Mouse (Mus musculus) liver, postnatal 0 days (tissue): ENCODE data around the gene Prss8. TPM values are rescaled to one million over a fixed set of nuclear protein-coding genes. Genes with fewer than 3 reads are reported as not detected.
A peak's percentile ranks its signal among the peaks of the same experiment; 100 is the strongest.

Source experiments
- ATAC-seq: fragments of 200-750 bp; cut with Nextera tagmentation; 2 replicates; pipeline ENCODE4 v1.8.0; 2017; ENCODE audit warnings: mild to moderate bottlenecking, moderate library complexity
- DNase-seq: peaks from one replicate; pipeline ENCODE4 v3.0.0-alpha.2; 2016
- H3K27ac ChIP-seq: fragments of 300-500 bp; sonication (generic); 2 replicates; pipeline ENCODE4 v1.5.1; 2014; ENCODE audit warnings: antibody characterized with exemption, moderate library complexity, mild to moderate bottlenecking, low read depth
- H3K27me3 ChIP-seq: fragments of 300-500 bp; sonication (generic); 2 replicates; pipeline ENCODE4 v1.6.1; 2014; ENCODE audit warnings: low read length, control low read depth, mixed read lengths; ENCODE audit not compliant: insufficient read depth
- H3K36me3 ChIP-seq: fragments of 300-500 bp; sonication (generic); replicated peaks from 2 replicates; pipeline ENCODE4 v1.6.1; 2014; ENCODE audit warnings: mild to moderate bottlenecking, control low read depth, low read length, moderate library complexity, mixed read lengths; ENCODE audit not compliant: insufficient read depth
- H3K4me1 ChIP-seq: fragments of 300-500 bp; sonication (generic); 2 replicates; pipeline ENCODE4 v1.6.1; 2014; ENCODE audit warnings: antibody characterized with exemption, mild to moderate bottlenecking, control low read depth; ENCODE audit not compliant: insufficient read depth
- H3K4me2 ChIP-seq: fragments of 300-500 bp; sonication (generic); 2 replicates; pipeline ENCODE4 v1.6.1; 2014; ENCODE audit warnings: low read depth, mild to moderate bottlenecking, low read length, moderate library complexity, mixed read lengths
- H3K4me3 ChIP-seq: fragments of 300-500 bp; sonication (generic); 2 replicates; pipeline ENCODE4 v1.5.1; 2014; ENCODE audit warnings: low read depth, low read length
- H3K9ac ChIP-seq: fragments of 300-500 bp; sonication (generic); replicated peaks from 2 replicates; pipeline ENCODE4 v1.6.1; 2014; ENCODE audit warnings: mild to moderate bottlenecking, moderate library complexity
- H3K9me3 ChIP-seq: fragments of 300-500 bp; sonication (generic); 2 replicates; pipeline ENCODE4 v1.6.1; 2016; ENCODE audit warnings: mild to moderate bottlenecking, control low read depth, low read length, mixed read lengths
- CTCF ChIP-seq: sonication (generic); IDR thresholded peaks from 2 replicates; pipeline ENCODE4 v1.5.1; 2016; ENCODE audit warnings: antibody characterized with exemption, low read depth
- EP300 ChIP-seq: IDR thresholded peaks from 2 replicates; pipeline ENCODE4 v1.6.1; 2016; ENCODE audit warnings: antibody characterized with exemption, low read depth, mild to moderate bottlenecking
- WGBS: fragments of 180-500 bp; shearing (Covaris S2); extraction: QIAGEN DNeasy Blood & Tissue Kit; methylation state at CpG from one replicate; pipeline ENCODE4 v1.1.7; 2014; ENCODE audit not compliant: insufficient replicate concordance; 5-methylcytosine and 5-hydroxymethylcytosine counted together
- polyA plus RNA-seq: library from polyadenylated mRNA; unstranded; fragments of >200 nt; fragmentation: Nextera tagmentation; extraction: Ambion mirVana; gene quantifications from 2 replicates; pipeline ENCODE4 v1.2.1, GENCODE M21; 2015

Gene Prss8
- polyA plus RNA-seq, 1 experiment from 2014 or later, result 13.7 TPM

GRCm38 (mm10) chr7:127886551-127886950 is 43.4 kb downstream of the Prss8 start:
- Histone ChIP-seq H3K9ac (no peak overlapping the region; the same call in 1 of the 2 replicates), H3K4me1 (peaks cover 5% of the 10 kb centered on the region; the same call in 1 of the 2 replicates), H3K4me2 (no peak overlapping the region), H3K4me3 (no peak overlapping the region), H3K27ac (no peak overlapping the region), H3K27me3 (no peaks in the 10 kb centered on the region), H3K36me3 (peaks cover 62% of the 10 kb centered on the region), H3K9me3 (no peaks in the 10 kb centered on the region)
- ATAC-seq (no peak), DNase-seq (no peak)
- no peak for TF ChIP-seq CTCF
- no peak for TF ChIP-seq EP300
- 84% methylated on average over 6 of the region's 6 CpGs for WGBS

DNA sequence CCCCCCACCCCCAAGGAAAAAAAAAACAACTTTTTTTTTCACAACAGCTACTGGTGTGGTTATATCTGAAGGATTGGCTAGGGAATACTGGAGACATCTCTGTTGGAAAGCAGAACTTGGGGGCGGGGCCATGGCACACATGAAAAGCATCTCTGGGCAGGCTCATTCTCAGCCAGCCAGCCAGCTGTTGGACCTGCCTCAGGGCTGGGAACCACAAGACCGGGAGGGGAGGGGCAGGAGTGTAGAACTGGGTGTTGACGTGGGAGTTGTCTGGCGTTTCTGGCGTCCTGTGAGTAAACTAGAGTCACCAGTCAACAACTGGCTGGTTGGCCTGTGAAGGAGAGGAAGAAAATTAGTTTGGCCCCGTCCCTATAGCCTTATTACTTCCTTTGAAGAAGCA is 44.0 kb downstream of the Prss8 start:
- 50% methylated on average over 6 of the region's 6 CpGs for WGBS
- DNase-seq (no peak), ATAC-seq (no peak)
- Histone ChIP-seq H3K4me1 (peaks cover 5% of the 10 kb centered on the region; the same call in 1 of the 2 replicates), H3K36me3 (peaks cover 68% of the 10 kb centered on the region), H3K4me2 (no peak overlapping the region), H3K27ac (no peak overlapping the region), H3K9me3 (no peaks in the 10 kb centered on the region), H3K4me3 (no peak overlapping the region), H3K27me3 (no peaks in the 10 kb centered on the region), H3K9ac (no peak overlapping the region)
- TF ChIP-seq EP300 (no peak), CTCF (no peak)

GRCm38 (mm10) chr7:127880431-127880830 is 49.5 kb downstream of the Prss8 start:
- H3K36me3 ChIP-seq, result peaks cover 67% of the 10 kb centered on the region
- H3K4me1 ChIP-seq, result peaks cover 13% of the 10 kb centered on the region
- no peaks in the 10 kb centered on the region for H3K27me3 ChIP-seq
- DNase-seq (no peak), ATAC-seq (no peak)
- H3K4me3 ChIP-seq, result no peak overlapping the region
- no peak overlapping the region for H3K4me2 ChIP-seq
- TF ChIP-seq CTCF (no peak), EP300 (no peak)
- no peak overlapping the region for H3K9ac ChIP-seq
- 86% methylated on average over 12 of the region's 12 CpGs for WGBS
- no peaks in the 10 kb centered on the region; the same call in 1 of the 2 replicates for H3K9me3 ChIP-seq
- H3K27ac ChIP-seq, result no peak overlapping the region

GRCm38 (mm10) chr7:127879301-127879700 is 50.6 kb downstream of the Prss8 start:
- Histone ChIP-seq H3K27me3 (no peaks in the 10 kb centered on the region), H3K9ac (no peak overlapping the region), H3K4me1 (peaks cover 23% of the 10 kb centered on the region), H3K4me3 (no peak overlapping the region), H3K9me3 (no peaks in the 10 kb centered on the region; the same call in 1 of the 2 replicates), H3K4me2 (no peak overlapping the region), H3K36me3 (peaks cover 59% of the 10 kb centered on the region), H3K27ac (no peak overlapping the region)
- WGBS, result 97% methylated on average over 9 of the region's 9 CpGs
- DNase-seq, result no peak
- TF ChIP-seq CTCF (no peak), EP300 (no peak)
- no peak for ATAC-seq

DNA sequence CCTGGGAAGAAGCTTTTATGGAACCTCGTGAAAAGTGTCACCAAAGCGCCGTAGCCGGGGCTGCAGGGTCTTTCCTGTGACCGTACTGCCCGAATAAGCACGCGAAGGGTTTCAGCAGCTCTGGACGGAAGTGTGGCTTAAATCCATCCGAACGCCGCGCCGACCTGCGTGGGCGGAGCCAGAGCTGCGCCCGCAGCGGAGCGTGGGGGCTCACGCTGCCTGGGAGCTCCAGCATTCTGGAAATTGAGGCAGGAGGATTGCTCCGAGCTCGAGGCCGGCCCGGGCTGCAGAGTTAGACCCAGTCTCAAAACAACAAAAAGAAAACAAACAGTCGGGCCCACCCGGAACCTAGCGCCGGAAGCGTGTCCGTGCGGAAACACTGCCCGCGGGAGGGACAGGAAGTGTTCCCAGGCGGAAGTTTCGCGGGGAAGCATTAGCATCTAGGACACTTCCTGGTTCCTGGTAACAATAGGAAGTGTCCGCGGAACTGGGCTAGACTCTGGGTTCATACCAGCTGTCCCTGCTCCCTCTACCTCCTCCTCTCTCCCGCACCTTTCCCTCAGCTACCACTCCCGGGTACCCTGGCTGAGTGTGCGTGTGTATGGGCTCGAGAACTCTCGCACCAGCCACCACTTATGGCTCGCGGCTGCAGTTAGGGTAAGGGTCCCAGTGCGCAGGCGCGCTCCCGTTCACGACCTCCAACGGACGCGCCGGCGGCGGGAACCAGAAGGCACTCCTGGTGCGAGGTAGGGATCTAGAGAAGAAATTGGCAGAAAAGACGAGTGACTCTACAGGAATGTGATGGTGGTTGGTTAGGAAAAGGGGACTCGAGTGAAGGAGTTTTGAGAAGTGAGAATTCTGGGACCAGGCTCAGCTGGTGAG is 53.2 kb downstream of the Prss8 start, which contains the start of gene Zfp668:
Zfp668 (minus strand) TSS at position 362 of the 882 bp plus-strand sequence.
- ATAC-seq (peak; percentile 76), DNase-seq (peak; percentile 94)
- TF ChIP-seq CTCF (no peak), EP300 (peak; percentile 66; the same call in 1 of the 2 replicates)
- Histone ChIP-seq H3K9ac (peak within 1 kb of the TSS; percentile 95), H3K9me3 (no peaks in the 10 kb centered on the region; the same call in 1 of the 2 replicates), H3K4me2 (peak within 1 kb of the TSS; percentile 98), H3K4me3 (peak within 1 kb of the TSS; percentile 99), H3K27me3 (no peaks in the 10 kb centered on the region), H3K4me1 (peaks cover 26% of the 10 kb centered on the region), H3K27ac (peak within 1 kb of the TSS; percentile 97), H3K36me3 (peaks cover 36% of the 10 kb centered on the region)
- under 1% methylated on average over 60 of the region's 60 CpGs for WGBS

GRCm38 (mm10) chr7:127876041-127876466 is 53.9 kb downstream of the Prss8 start, which contains the start of gene Zfp646:
Gene Zfp646, plus strand, starts transcription at chr7:127876221.
- peak within 1 kb of the TSS; percentile 95 for H3K9ac ChIP-seq
- H3K9me3 ChIP-seq, result no peaks in the 10 kb centered on the region; the same call in 1 of the 2 replicates
- peak within 1 kb of the TSS; percentile 99 for H3K4me3 ChIP-seq
- peaks cover 30% of the 10 kb centered on the region for H3K36me3 ChIP-seq
- H3K27ac ChIP-seq, result peak within 1 kb of the TSS; percentile 97
- no peak for TF ChIP-seq CTCF
- no peak for TF ChIP-seq EP300
- H3K27me3 ChIP-seq, result no peaks in the 10 kb centered on the region
- peak within 1 kb of the TSS; percentile 98 for H3K4me2 ChIP-seq
- DNase-seq (peak; percentile 93), ATAC-seq (peak; percentile 84)
- peaks cover 28% of the 10 kb centered on the region for H3K4me1 ChIP-seq
- WGBS, result under 1% methylated on average over 37 of the region's 41 CpGs

Other genes with a start within 250 kb of the Prss8 start
- gene Bcl7c, start 221.2 kb downstream of the Prss8 start, polyA plus RNA-seq, result 20.1 and 26.5 TPM in 2 replicates
- 7.9 and 10.0 TPM in 2 replicates for gene Ctf1, start 217.4 kb downstream of the Prss8 start, polyA plus RNA-seq
- not detected in 2 replicates for gene Ctf2, start 197.9 kb downstream of the Prss8 start, polyA plus RNA-seq
- 1.6 and 1.9 TPM in 2 replicates for gene Fbxl19, start 185.6 kb downstream of the Prss8 start, polyA plus RNA-seq
- gene Orai3, start 160.3 kb downstream of the Prss8 start, polyA plus RNA-seq, result 19.2 and 21.1 TPM in 2 replicates
- gene Setd1a, start 153.4 kb downstream of the Prss8 start, polyA plus RNA-seq, result 5.5 and 7.3 TPM in 2 replicates
- gene Gm49388, start 144.5 kb downstream of the Prss8 start, polyA plus RNA-seq, result 0.26 TPM in 1 of 2 replicates, not detected in the other
- 218 and 224 TPM in 2 replicates for gene Hsd3b7, start 129.5 kb downstream of the Prss8 start, polyA plus RNA-seq
- 15.8 and 17.5 TPM in 2 replicates for gene Stx4a, start 105.8 kb downstream of the Prss8 start, polyA plus RNA-seq
- gene Stx1b, start 105.6 kb downstream of the Prss8 start, polyA plus RNA-seq, result 0.18 and 0.48 TPM in 2 replicates
- 2.7 and 2.8 TPM in 2 replicates for gene Zfp646, start 53.9 kb downstream of the Prss8 start, polyA plus RNA-seq
- 3.7 and 4.5 TPM in 2 replicates for gene Zfp668, start 53.3 kb downstream of the Prss8 start, polyA plus RNA-seq
- gene Prss53, start 39.1 kb downstream of the Prss8 start, polyA plus RNA-seq, result 0.39 and 0.43 TPM in 2 replicates
- not detected in 2 replicates for gene Gm21974, start 34.6 kb downstream of the Prss8 start, polyA plus RNA-seq
- 513 and 556 TPM in 2 replicates for gene Vkorc1, start 34.5 kb downstream of the Prss8 start, polyA plus RNA-seq
- 30.5 and 32.5 TPM in 2 replicates for gene Bckdk, start 26.0 kb downstream of the Prss8 start, polyA plus RNA-seq
- 12.5 and 13.2 TPM in 2 replicates for gene Kat8, start 17.6 kb downstream of the Prss8 start, polyA plus RNA-seq
- gene Prss36, start 16.6 kb upstream of the Prss8 start, polyA plus RNA-seq, result 3.3 and 4.5 TPM in 2 replicates
- 94.5 and 99.2 TPM in 2 replicates for gene Fus, start 37.4 kb upstream of the Prss8 start, polyA plus RNA-seq
- 25.8 TPM in 2 replicates for gene Pycard, start 63.8 kb upstream of the Prss8 start, polyA plus RNA-seq
- 0.12 TPM in 1 of 2 replicates, not detected in the other for gene Trim72, start 73.8 kb upstream of the Prss8 start, polyA plus RNA-seq
- 5.1 and 6.1 TPM in 2 replicates for gene Itgam, start 132.5 kb upstream of the Prss8 start, polyA plus RNA-seq
- 0.51 TPM in 1 of 2 replicates, not detected in the other for gene Gm49368, start 132.6 kb upstream of the Prss8 start, polyA plus RNA-seq
- 0.26 and 0.34 TPM in 2 replicates for gene Itgax, start 199.4 kb upstream of the Prss8 start, polyA plus RNA-seq
- gene Itgad, start 224.3 kb upstream of the Prss8 start, polyA plus RNA-seq, result 0.28 and 0.31 TPM in 2 replicates